Mouse (Mus musculus): ENCODE data around the gene Grk6.

Gene Grk6

GRCm38 (mm10) chr13:55444937-55445315, at the start of gene Grk6:
Grk6 (plus strand) TSS chr13:55445072.
- DNase-seq (ENCODE audit: low read depth, low spot score) = peak; percentile 99

DNA sequence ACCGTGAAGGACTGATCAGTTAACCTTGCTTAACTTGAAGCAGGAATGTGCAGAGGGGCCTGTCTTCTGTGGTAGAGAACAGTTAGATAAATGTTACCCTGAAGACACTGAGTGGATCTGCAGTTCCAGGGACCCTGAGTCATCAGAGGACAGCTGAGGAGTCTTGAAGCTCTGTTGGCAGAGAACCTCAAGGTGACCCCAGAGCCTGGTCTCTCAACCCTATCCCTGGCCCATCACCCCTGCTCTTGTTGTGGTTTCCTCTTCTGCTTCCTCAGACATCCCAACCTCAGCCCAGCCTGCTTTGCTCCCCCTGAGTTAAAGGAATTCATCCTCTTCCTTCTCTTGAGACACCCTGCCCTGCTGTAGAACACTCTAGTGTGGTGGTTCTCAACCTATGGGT, 46.8 kb upstream of the Grk6 start, which contains the start of gene Slc34a1:
Slc34a1 (plus strand) TSS at position 100 of the 400 bp plus-strand sequence.
- no peak for DNase-seq (ENCODE audit: low read depth, low spot score)

- DNase-seq (ENCODE audit: low read depth, low spot score) = no peak
Measured at GRCm38 (mm10) chr13:55399300-55400038, 45.4 kb upstream of the Grk6 start.

DNA sequence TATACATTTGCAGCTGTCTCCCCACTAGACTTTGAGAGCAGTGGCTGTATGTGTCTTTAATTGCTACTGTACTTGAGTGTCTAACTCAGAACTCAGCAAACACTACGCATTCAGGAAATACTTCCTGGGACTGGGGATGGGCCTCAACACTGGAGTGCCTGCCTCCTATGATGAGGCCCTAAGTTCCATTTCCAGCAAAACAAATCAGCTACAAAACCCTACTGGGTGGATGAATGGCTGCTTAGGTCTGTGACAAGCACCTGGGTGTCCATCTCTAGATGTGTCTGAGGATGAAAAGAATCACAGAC, 44.9 kb upstream of the Grk6 start:
- DNase-seq (ENCODE audit: low read depth, low spot score) = no peak

- no peak for DNase-seq (ENCODE audit: low read depth, low spot score)
Measured at GRCm38 (mm10) chr13:55403266-55403665, 41.6 kb upstream of the Grk6 start.

- no peak for DNase-seq (ENCODE audit: low read depth, low spot score)
Measured at GRCm38 (mm10) chr13:55403935-55404852, 40.7 kb upstream of the Grk6 start.

DNA sequence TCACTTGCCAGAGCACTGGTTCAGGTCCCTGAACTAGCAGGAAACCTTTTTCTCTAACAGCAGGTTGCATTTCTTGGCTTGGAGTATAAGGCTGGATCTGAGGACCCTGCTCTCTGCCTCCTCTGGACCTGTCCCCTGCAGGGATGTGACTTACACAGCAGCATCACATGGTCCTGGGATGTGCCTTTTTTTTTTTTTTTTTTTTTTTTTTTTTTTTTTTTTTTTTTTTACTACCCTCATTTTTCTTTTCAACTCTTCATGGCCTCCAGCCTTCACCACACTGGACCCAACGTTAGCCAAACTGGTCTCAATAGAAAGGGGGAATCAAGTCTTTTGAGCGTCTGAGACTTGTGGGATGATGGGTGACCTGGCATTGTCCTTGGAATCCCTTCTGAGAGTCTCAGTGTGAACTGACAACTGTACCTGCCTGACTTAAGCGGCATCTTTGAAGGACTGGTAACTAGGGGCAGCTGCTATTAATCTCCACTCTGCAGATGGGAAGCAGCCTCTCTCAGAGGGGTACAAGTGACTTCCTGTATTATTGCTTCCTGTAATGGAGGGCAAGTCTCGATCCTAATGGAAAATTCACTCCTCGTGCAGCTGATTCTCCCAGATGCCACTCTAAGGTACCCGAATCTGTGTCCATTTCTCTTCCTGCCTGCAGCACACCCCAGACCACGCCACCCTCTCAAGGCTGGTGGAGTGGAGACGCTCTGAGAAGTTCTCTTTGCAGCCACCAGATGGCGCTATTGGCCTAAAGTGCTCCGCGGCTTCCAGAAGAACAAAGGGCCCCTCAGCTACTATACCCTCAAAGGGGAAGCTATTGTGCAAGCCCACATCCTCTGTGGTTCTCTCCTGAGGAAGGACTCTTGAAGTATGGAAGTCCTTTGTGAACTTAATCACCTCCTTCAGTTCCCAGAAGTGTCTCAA, 39.8 kb upstream of the Grk6 start:
- peak; percentile 72 for DNase-seq (ENCODE audit: low read depth, low spot score)

DNA sequence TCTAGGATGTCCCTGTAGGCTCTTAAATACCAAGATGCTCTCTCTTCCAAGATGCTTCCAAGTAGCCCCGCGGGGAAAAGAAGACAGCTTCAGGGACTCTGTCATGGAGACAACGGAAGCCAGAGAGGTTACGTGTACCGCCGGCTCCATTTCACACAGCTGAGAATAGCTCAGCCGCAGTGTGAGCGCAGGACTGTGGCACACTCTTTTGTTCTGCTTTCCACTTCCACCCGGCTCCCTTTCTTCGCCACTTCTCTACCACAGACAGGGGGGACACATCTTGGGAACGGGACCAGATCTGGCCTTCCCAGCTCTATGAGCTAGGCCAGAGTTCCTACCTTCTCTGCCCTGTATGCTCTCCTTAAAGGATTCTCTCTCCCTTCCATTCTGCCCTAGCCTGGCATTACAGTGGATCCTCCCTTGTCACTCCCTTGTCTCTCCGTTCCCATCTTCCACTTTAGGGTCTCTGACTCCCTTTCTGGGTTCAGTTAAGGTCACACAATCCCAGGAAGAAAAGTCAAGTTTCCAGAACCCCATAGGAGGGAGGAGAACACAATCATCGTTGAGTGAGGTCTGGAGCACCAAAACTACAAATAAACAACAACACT, 39.0 kb upstream of the Grk6 start:
- DNase-seq (ENCODE audit: low read depth, low spot score) = no peak

DNA sequence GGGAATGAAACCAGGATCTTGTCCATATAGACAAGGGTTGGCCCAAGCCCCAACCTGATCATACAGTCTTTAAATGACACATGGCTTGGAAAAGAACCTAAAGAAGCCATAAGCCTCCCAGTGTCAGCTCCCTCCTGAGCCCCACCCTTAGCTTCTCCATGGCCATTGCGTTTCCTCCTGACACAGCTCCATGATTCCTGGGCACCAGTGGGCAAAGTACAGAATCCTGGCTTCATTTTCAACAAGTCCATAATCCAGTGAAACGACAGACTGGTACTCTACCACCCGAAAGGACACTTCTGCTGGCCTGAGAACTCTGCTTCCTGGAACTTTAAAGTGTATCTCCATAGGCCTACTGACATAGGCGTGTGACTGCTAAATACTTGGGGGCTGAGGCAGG, 37.5 kb upstream of the Grk6 start:
- no peak for DNase-seq (ENCODE audit: low read depth, low spot score)

GRCm38 (mm10) chr13:55408546-55409120, 36.2 kb upstream of the Grk6 start:
- no peak for DNase-seq (ENCODE audit: low read depth, low spot score)

- DNase-seq (ENCODE audit: low read depth, low spot score) = no peak
Measured at GRCm38 (mm10) chr13:55411826-55412225, 33.0 kb upstream of the Grk6 start.

GRCm38 (mm10) chr13:55412643-55413307, 32.1 kb upstream of the Grk6 start:
- no peak for DNase-seq (ENCODE audit: low read depth, low spot score)

GRCm38 (mm10) chr13:55413333-55413732, 31.5 kb upstream of the Grk6 start:
- DNase-seq (ENCODE audit: low read depth, low spot score) = no peak

DNA sequence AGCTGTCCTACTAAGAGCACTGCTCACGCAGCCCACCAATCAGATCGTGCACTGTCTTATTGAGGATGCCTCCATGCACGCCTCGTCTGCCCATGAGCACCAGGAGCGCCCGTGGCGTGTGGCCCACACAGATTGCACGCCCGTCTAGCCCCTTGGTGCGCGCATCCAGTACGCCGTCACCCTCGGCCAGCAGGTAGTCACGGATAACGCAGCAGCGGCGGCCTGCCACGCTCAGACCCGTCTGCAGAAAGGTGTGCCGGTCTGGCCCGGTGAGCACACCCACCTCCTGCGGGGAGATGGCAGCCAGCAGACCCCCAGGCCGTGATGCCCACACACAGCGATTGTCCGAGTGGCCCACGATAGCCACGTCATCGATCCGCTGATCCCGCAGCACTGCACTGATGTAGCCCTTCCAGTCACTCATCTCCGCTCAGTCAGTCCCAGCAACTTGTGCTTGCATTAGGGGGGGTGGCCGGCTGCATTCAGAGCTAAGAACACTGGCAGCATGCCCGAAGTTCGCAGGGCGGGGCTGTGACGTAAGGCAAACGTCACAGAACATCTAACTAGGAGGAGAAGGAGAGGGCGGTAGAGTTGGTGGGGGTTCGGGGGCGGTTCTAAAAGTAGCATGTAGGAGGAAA, 30.0 kb upstream of the Grk6 start, which contains the start of gene Pfn3:
Pfn3 (minus strand) TSS at position 490 of the 638 bp plus-strand sequence.
- DNase-seq (ENCODE audit: low read depth, low spot score) = peak; percentile 52

GRCm38 (mm10) chr13:55418004-55418403, 26.9 kb upstream of the Grk6 start:
- DNase-seq (ENCODE audit: low read depth, low spot score) = peak; percentile 26

DNA sequence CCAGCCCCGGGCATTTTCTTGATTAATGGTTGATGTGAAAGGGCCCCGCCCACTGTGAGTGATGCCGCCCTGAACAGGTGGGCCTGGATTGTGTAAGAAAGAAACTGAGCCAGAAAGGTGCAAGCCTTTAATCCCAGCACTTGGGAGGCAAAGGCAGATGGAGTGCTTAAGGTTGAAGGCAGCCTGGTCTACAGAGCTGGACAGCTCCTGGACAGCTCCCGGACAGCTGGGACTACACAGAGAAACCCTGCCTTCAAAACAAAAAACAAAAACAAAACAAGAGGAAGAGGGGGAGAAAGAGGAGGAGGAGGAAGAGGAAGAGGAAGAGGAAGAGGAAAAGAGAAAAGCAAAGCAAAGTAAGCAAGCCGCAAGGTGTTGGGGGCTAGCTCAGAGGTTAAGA, 25.7 kb upstream of the Grk6 start:
- DNase-seq (ENCODE audit: low read depth, low spot score) = no peak

DNA sequence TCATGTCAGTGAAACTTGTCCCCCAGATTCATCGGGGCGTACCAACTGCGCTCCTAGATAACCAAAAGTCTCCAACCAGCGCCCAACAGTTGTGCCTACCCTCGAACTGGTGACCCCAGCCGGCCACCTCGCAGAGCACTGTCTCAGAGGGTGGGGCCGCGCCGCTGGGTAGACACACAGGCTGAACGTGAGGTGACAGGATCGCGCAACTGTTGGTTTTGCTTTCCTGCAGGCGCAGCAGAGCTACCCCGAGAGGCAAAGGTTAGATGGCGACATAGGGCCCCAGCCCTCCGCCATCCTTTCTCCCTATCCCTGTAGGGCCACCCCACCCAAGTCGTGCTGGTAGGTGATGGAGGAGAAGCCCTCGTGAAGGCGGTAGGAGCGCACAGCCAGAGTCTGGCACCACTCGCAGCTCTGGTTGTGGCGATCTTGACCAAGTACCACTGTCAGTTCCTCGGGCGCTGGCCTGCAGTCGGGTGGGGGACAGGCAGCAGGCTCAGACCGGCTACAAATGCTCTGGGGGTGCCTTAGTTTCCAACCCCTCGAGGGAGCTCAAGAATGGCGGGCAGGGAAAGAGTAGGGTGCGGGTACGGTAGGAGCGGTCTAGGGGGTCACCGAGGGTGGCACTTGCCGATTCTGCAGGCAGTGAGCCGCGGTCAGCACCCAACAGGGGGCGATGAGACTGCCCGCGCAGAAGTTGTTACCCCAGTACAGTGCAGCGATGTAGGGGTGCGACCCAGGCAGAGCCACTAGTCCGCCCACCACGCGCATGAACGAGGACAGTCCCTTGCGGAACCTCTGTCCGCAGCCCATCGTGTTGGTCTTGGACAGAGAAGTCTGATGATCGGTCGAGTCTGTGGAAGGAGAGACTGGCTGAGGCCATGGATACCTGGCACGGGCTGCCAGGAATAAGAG, 24.6 kb upstream of the Grk6 start:
- no peak for DNase-seq (ENCODE audit: low read depth, low spot score)

DNA sequence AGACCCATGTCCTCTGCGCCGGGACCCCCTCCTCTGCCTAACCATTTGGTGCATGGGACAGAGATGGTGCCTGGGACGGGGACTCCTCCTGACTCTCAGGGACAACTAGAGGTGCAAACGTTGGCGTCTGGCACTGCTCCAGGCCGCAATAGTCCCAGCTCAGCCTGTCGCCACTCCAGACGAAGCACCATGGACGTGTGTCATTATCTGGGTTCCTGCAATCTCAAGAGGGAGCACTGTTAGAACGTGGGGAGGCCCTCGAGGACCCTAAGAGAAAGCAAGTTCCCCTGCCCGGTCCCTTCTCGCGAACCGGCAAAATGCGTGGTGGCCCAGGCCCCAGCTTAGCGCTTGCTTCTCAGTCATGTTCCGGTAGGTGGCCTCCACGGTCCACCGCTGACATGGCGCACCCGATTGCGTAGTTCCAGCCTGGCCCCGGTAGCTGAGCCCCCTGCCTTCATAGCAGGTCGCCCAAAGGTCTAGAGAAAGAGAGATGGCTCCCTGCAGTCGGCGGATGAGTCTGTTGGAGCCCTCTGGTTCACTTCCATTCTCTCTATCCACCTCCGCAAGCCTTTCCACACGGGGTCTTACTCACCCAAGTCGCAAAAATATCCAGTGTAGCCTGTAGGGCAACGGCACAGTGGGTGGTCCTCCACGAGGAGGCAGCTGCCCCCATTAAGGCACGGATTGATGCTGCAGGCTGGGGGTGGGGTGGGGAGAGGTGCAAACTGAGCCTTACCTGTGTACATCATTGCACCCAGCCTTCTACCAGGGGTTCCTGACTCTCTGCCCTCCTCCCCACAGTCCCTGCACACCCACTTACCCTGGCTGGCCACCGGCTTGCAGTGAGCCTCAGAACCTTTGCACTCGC, 23.7 kb upstream of the Grk6 start:
- no peak for DNase-seq (ENCODE audit: low read depth, low spot score)

Data from brain, embryonic 18.5 days (tissue).